Mouse (Mus musculus): Measurements from ENCODE around the gene Gm6217.
"Not testable (repeated sequence)": the region's sequence is repeated elsewhere in the genome, so short reads cannot be mapped to it uniquely, and the experiment has no call there.

The Gm6217 gene

DNA sequence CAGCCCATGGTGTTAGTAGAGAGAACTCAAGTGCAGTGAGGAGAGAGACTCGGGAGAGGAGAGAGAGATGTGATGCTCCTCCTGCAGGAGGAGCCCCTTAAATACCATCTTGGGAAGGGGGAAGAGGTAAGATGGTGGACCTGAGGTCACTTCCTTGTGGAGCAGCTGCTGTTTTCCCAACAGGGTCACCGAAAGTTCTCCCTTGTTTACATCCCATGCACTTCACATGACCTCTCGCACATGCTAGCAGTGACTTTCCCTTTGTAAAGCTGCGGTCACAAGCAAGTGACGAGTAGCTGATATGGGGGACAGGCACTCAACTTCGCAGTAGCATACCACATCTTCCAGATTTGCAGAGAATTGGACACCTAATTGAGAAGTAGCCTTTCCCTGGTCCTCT, at the start of gene Gm6217:
Gene Gm6217 (minus strand): TSS at position 74 of the 400 bp plus-strand sequence.
- not testable (repeated sequence) for DNase-seq (ENCODE audit: low spot score)

DNA sequence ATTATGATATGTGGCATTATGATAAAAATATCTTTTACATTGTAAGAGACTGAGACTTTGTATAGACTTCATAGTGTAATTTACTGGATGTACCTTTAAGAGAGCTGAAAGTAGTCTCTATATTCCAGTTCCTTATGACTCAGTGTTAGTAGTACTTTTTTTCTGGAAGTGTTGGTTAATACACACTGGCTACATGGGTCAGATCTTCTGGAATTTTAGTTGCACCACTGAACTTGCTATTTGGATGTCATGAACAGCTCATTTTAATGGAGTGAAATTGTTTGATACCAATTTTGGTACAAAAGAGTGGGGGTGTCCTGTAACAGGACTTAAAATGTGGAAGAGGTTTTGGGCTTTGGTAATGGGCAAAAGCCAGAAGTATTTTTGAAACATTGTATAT, 46.6 kb upstream of the Gm6217 start:
- no peak for DNase-seq (ENCODE audit: low spot score)

DNA sequence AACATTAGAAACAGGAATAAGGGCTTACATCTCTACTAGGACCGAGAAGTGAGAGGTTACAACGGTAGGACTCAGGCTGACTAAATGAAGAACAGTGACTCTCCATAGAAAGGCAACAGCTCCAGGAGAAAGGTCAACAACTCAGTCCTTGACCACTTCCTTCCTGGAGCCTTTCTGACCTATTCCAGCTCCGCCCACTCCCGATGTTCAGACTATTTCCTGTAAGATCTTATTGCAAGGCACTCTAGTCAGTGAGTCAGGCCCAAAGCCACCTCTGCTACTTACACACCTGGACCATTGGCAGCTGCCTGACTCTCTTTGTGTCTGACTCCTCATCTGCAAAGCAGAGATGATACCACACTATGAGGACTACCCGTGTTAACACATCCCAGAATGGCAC, 44.6 kb upstream of the Gm6217 start:
- DNase-seq (ENCODE audit: low spot score): no peak

DNA sequence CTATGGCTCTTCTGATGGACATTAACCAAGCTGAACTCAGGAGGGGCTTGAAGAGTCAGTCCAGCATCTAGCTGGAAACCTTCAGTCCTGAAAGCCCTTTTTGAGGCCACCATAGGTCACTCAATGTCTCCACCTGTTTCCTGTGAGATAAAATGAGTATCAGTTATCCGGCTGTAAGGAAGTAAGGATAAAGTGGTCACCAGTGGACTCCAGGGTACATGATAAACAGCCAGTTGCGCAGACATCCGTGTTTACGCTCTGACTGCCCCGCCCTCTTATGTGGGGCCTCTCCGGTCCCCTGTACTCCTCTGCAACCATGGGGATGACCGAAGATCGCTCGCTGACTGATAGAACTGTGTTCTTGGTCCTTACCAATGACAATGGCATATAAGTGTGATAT, 43.1 kb upstream of the Gm6217 start:
- no peak for DNase-seq (ENCODE audit: low spot score)

DNA sequence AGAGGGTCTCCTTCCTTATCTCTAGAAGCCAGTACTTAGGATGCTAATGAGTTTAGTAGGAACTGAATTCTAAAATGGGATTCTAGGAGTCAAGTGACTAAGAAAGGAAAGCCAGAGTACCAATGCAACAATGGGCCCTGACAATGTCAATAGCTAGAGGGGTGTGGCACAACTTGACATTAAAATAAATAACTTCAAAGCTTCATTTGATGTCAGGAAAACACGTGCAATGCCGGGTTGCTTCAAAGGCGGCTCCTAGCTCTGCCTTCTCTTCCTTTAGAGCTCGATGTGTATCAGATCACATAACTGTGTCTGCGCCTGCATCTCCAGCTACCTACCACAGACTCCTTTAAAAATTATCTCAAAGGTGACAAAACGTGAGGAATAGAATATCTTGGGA, 42.7 kb upstream of the Gm6217 start:
- no peak for DNase-seq (ENCODE audit: low spot score)

DNA sequence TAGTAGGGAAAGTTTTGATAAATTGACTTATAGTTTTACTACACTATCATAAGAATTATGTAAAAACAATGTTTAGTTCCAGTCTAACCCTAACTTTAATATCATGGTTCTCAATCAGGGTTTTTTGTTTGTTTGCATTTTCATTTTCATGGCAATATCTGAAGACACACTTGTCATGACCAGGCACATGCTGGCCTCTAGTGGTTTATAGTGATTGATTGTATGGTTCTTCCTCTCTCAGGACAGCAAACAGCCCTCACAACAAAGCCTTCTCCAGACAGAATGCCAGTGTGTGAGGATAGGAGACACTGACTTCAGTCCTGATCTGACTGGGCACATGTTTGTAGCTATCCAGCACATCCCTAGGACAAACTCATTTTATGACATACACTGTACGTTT, 42.0 kb upstream of the Gm6217 start:
- DNase-seq (ENCODE audit: low spot score): no peak

DNA sequence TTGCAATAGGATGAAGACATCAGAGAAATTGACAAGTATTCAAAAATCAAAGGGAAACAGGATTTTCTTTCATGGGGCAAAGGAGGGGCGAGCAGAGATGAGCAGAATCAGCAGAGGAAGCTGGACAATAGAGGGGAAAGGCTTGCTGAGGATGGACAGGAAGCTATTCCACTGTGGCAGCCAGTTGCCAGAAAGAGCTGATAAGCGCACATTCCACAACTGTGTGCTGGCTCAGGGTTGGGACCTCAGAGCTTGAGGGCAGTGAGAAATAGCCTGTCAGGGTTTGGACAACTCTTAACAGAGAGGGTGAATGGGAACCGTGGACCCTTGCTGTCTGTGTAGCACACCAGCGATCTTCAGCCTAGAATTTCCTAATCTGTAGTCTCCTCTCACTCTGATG, 40.8 kb upstream of the Gm6217 start:
- DNase-seq (ENCODE audit: low spot score): no peak

DNA sequence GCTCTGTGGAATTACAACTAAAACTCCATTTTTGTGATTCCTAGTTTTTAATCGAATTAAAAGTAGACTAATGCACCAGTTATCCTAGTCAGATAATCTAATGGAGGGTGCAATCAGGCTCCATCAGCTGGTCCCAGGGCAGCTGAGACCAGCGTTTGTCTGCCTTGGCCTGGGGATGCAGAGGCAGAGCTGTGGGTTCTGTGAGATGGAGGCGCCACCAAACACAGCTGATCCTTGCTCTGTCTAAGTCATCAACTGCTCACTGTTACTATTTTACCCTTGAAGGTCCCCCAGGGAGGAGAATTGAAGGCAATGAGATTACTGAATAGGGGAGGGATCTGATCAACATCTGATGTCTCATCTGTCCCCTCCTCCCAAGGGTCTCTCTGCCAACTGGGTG, 35.2 kb upstream of the Gm6217 start:
- DNase-seq (ENCODE audit: low spot score): no peak

DNA sequence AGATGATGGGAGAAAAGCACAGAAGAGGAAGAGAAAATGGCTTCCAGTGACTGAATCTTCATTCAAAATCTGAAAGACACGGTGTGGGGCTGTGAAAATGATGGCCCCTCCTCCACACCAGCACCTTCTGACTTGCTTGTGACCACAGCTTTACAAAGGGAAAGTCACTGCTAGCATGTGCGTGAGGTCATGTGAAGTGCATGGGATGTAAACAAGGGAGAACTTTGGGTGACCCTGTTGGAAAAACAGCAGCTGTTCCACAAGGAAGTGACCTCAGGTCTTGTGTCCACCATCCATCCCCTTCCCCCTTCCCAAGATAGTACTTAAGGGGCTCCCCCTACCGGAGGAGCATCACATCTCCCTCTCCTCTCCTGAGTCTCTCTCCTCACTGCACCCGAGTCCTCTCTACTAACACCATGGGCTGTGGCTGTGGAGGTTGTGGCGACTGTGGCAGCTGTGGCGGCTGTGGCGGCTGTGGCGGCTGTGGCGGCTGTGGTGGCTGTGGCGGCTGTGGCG, 28.7 kb upstream of the Gm6217 start, which contains the start of gene Gm47955:
Gene Gm47955 (plus strand): TSS at position 417 of the 516 bp plus-strand sequence.
- DNase-seq (ENCODE audit: low spot score): no peak

DNA sequence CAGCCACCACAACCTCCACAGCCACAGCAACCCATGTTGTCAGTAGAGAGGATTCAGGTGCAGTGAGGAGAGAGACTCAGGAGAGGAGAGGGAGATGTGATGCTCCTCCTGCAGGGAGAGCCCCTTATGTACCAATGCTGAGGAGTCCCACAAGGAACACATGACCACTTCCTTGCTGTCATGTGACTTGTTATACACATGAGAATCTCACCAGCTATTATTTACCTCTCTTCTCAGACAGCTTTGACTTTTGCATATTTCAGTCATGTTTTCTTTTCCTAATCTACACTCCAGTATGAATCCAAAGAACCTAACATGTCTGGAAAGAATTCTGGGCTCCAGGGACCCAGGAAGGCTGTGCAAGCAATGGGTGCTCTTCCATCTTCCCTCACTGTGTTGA, 24.7 kb upstream of the Gm6217 start, which contains the start of gene Gm7544:
Gene Gm7544 (minus strand): TSS at position 101 of the 400 bp plus-strand sequence.
- not testable (repeated sequence) for DNase-seq (ENCODE audit: low spot score)

DNA sequence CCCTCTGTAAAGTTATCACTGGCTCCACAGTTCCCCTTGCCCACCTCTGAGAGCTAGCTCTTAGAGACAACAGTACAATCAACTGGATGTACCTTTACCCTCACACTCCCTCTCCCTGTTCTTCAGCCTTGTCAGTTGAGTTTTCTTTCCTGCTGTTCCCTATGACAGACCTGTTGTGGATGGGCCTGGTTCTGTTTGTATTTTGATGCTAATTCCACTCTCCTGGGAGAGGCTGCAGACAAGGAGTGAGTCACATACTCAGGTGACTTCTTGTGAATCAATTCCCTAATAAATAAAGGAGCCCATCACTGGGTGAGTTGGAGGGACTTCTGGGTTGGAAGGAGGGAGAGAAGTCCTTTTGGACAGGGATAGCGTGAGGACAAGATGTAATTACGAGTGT, 17.4 kb upstream of the Gm6217 start:
- no peak for DNase-seq (ENCODE audit: low spot score)

DNA sequence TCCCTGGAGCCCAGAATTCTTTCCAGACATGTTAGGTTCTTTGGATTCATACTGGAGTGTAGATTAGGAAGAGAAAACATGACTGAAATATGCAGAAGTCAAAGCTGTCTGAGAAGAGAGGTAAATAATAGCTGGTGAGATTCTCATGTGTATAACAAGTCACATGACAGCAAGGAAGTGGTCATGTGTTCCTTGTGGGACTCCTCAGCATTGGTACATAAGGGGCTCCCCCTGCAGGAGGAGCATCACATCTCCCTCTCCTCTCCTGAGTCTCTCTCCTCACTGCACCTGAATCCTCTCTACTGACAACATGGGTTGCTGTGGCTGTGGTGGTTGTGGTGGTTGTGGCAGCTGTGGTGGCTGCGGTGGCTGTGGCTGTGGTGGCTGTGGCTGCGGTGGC, 14.8 kb upstream of the Gm6217 start:
- DNase-seq (ENCODE audit: low spot score): not testable (repeated sequence)

DNA sequence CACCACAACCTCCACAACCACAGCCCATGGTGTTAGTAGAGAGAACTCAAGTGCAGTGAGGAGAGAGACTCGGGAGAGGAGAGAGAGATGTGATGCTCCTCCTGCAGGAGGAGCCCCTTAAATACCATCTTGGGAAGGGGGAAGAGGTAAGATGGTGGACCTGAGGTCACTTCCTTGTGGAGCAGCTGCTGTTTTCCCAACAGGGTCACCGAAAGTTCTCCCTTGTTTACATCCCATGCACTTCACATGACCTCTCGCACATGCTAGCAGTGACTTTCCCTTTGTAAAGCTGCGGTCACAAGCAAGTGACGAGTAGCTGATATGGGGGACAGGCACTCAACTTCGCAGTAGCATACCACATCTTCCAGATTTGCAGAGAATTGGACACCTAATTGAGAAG, 12.1 kb upstream of the Gm6217 start, which contains the start of gene A030003K21Rik:
Gene A030003K21Rik (minus strand): TSS at position 94 of the 400 bp plus-strand sequence.
- DNase-seq (ENCODE audit: low spot score): not testable (repeated sequence)

DNA sequence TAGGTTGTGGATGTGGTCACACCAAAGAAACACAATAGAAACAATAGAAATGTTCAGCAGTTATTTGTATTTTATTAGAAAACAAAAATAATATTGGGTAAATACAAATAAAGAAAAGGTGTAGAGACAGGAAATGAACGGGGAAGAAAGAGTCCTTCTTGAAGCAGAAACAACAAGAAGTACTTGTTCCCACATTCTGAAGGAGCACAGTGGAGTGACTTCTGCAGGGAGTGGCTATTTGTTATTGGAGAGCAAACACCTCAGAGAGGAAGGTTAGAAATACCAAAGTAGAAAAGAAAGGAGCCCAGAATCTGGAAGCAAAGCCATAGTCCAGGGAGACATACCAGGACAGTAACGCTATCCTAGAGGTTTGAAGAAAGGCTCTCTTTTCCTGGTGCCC, 11.3 kb upstream of the Gm6217 start:
- not testable (repeated sequence) for DNase-seq (ENCODE audit: low spot score)

DNA sequence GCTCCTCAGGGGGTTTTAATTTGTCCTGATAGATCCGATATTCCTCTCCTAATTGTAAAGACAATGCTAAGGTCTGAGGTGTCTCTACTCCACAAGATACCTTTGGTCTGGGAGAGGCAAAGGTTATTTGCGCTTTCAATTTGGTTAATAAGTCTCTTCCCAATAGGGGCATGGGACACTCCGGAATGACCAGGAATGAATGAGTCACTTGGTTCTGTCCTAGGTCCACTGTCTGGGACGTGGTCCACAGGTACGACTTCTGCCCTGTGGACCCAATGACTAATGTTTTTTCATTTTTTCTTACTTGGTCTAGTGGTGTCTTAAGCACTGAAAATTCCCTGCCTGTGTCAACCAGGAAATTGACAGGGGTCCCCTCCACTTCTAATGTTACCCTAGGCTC, 7.5 kb upstream of the Gm6217 start:
- no peak for DNase-seq (ENCODE audit: low spot score)

DNA sequence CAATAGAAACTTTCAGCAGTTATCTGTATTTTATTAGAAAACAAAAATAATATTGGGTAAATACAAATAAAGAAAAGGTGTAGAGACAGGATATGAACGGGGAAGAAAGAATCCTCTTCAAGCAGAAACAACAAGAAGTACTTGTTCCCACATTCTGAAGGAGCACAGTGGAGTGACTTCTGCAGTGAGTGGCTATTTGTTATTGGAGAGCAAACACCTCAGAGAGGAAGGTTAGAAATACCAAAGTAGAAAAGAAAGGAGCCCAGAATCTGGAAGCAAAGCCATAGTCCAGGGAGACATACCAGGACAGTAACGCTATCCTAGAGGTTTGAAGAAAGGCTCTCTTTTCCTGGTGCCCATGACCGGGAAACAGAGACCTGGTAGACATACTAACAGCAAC, 641 bp downstream of the Gm6217 start:
- not testable (repeated sequence) for DNase-seq (ENCODE audit: low spot score)

DNA sequence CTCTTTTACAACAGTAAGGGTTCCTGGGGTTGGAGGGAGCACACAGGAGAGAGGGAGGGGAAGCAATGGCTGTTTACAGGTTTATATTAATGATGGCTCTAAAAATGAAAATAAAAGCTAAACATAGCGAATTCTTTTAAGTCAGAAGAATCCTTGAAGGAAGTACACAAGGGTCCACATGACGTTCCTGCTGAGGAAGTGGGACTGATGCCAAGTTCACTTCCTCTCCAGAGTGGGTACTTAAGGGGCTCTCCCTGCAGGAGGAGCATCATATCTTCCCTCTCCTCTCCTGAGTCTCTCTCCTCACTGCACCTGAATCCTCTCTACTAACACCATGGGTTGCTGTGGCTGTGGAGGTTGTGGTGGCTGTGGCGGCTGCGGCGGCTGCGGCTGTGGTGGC, 6.5 kb downstream of the Gm6217 start, which contains the start of gene A030014E15Rik:
Gene A030014E15Rik (plus strand): TSS at position 268 of the 400 bp plus-strand sequence.
- DNase-seq (ENCODE audit: low spot score): no peak

DNA sequence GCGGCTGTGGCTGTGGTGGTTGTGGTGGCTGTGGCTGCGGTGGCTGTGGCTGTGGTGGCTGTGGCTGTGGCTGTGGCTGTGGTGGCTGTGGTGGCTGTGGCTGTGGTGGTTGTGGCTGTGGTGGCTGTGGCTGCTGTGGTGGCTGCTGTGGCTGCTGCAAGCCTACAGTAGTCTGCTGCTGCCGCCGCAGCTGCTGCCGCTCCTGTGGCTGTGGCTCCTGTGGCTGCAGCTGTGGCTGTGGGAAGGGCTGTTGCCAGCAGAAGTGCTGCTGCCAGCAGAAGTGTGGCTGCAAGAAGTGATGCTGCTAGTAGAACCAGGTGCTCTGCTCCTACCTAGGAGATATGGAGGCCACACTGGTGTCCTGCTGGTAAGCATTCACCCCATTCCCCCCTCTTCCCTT, 17.8 kb downstream of the Gm6217 start:
- not testable (repeated sequence) for DNase-seq (ENCODE audit: low spot score)

DNA sequence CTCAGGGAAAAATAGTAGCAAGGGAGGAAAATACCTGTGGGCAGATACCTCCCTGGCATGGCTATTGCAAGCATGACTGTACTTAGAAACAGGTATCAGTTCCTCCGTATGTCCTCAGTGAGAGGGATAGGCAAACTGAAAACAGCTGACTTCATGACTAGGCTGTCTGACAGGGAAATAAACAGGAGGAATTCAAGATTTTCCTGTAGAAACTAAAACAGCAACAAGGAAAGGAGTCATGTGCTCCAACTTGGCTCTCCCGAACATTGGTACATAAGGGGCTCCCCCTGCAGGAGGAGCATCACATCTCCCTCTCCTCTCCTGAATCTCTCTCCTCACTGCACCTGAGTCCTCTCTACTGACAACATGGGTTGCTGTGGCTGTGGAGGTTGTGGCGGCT, 18.2 kb downstream of the Gm6217 start, which contains the start of gene A030005L19Rik:
Gene A030005L19Rik (plus strand): TSS at position 301 of the 400 bp plus-strand sequence.
- DNase-seq (ENCODE audit: low spot score): no peak

DNA sequence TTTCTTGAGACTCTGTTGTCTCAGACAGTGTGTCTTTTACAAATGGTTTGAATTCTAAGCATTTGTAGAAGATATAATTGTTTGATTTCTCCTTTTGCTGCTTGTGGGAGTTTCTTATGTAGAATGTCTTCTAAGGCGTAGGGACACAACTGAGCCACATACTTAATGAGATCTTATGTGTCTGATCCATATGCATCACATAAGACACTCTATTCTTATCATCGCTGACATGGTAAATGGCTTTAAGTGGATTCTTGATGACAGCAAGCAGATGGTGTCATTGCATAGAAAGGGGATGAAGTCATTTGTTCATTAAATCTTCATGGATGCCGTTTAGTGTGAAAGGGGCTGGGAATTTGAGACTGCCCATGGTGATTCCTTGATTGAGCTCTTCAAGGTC, 25.3 kb downstream of the Gm6217 start:
- DNase-seq (ENCODE audit: low spot score): no peak

DNA sequence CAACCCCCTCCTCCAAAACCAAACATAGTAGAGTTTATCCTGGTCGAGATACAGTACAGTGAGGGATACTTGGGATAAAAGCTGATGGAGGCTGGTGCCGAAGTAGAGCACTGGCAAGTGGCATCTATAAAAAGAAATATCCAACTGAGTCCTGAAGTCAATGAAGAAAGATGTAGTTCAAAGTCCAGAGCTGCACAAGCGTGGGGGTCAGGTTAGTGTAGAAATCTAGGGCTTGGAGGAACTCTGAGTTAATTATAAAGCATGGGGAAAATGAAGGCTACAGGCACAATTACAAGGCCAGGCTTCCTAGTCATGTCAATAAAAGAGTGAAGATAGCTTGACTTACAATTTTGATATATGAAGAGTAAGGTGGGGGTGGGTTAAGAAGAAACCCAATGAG, 30.0 kb downstream of the Gm6217 start:
- no peak for DNase-seq (ENCODE audit: low spot score)

DNA sequence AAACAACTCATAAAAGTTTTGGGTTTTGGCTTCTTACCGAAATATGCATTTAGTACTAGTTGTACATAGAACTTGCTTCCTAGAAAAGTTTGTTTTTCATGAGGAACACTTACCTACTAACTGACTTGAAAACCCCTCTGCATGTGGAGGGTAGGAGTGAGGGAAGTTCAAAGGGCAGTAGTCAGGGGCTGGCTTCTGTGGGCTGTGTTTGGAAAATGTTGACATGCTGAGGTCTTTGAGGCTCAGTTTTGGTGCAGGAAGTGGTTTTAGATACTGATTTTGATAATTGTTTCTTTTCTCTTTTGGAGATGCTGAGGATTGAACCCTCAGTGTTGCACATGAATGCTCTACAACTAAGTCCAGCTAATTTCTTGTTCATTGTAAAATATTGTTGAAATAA, 30.6 kb downstream of the Gm6217 start:
- no peak for DNase-seq (ENCODE audit: low spot score)

DNA sequence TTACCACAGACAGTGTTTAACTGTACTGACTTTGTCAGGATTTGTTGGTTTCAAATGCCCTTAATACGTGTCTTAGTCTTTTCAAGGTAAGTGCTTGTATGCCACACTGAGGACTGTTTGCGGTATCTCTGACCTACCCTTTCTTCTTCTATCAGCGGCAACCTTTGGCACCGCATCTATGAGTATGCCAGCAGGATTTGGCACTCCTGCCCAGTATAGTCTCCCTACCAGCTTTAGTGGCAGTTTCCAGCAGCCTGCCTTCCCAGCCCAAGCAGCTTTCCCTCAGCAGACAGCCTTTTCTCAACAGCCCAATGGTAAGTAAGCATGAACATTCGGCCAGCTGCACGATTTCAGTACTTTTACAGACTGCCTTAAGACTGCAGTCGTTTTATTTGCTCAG, 37.9 kb downstream of the Gm6217 start:
- DNase-seq (ENCODE audit: low spot score): no peak
